Mouse (Mus musculus) induced T-regulatory cell, adult 2 months (primary cell): Measurements from ENCODE around the gene Bhmt2.

ENCODE experiments used
- DNase-seq: peaks from one replicate; pipeline ENCODE4 v3.0.0-alpha.2; 2012; ENCODE audit warnings: low read depth

The Bhmt2 gene

DNA sequence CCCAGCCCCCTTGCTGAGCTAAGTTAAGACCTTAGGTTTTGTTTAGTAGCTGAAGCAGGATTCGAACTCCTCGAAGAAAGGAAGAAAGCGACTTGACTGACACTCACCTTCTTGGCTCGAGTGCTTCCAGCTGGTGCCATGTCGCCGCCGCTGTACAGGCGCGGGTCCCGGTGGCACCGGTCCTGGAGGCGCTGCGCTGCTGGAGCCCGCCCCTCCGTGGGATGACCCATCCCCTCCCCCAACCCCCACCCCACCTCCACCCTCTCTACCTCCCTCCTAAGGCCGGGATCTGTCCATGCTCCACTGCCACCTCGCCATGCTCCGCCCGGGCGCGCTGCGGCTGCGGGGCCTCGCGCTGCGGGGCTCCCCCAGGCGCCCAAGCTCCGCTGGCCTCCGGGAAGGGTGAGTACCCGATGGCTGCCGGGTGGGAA is at the start of gene Bhmt2, which contains the start of gene Dmgdh:
Bhmt2 (minus strand) TSS at position 172 of the 431 bp plus-strand sequence.
Dmgdh (plus strand) TSS at position 303 of the 431 bp plus-strand sequence.
- DNase-seq = no peak

DNA sequence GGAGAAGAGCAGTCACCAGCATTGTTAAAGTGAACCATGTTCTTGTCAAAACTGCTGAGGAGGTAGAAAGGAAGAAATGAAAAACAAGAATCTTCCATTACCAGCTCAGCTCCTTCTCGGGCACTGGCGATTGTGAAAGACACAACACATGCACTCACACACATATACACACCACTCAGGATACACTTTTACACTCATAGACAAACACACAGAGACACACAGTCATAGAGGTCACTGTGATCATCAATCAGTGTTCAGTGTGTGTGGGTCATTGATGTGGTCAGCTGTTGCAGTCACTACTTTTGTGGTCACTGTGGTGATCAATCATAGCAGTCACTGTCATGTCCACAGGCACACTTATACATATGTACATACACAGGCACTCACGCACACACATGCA is 49.4 kb upstream of the Bhmt2 start:
- no peak for DNase-seq

DNA sequence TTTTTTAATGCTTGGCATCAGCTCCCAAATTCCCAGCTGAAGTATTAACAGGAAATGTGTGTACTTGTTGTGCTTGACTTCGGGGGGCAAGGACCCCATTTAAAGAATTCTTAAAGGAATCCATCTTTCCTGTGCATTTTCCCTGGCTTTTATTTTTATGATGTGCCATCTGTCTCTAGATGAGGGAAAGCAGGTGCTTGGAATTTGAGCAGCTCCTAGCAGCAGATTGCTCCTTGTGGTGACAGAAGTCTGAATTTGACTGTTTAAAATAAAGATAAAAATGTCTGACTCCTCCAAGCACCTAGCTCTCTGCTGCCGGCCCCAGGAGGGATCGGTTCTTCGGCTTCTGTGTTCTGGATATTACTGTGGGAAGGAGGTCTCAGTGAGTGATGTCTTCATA is 47.8 kb upstream of the Bhmt2 start:
- DNase-seq = no peak

DNA sequence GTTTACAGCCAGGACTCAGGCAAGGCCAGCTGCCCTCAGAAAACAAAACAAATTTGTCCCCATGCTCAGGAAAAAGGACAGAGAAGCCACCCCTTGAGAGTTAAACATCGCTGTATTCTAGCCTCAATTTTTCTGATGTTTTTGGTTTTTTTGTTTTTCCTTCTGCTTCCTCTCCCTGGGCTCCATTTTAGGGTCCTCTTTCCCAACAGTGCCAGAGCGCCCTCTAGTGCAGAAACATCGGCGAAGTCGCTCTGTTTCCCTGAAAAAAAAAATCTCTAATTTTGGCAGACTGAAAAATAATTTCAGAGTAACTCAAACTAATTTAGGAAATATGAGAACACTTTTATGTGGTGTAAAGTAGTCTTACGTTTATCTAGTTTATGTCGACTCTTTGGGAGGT is 44.8 kb upstream of the Bhmt2 start:
- DNase-seq = peak; percentile 53

DNA sequence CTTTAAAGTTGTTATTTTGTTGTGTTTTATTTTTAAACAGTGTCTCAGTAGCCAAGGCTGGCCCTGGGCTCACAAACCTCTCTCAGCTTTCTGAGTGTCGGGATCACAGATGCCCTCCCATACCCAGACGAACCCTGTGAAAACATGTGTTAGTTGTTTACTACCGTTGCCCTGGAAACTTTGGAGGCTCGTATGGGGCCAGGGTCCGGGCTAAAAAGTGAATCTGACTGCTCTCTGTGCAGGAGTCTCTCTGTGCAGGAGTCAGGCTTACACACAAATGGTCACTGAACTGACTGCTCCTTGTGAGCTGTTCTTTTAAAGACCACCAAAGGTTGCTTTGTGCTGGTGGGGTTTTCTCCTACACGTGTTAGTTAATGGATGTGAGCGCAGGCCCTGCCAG is 43.0 kb upstream of the Bhmt2 start:
- DNase-seq = no peak

DNA sequence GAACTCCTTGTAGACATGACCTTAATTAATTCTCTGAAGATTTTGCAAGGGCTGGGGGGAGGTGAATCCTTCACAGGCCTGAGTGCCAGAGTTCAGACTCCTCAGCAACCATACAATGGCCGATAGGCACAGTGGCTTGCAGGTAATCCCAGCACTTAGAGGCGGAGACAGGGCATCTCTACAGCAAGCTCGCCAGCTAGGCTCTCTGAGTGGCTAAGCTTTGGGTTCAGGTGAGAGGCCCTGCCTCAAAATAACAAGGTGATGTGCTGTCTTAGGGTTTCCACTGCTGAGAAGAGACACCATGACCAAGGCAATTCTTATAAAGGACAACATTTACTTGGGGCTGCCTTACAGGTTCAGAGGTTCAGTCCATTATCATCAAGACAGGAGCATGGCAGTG is 39.7 kb upstream of the Bhmt2 start:
- DNase-seq = no peak

DNA sequence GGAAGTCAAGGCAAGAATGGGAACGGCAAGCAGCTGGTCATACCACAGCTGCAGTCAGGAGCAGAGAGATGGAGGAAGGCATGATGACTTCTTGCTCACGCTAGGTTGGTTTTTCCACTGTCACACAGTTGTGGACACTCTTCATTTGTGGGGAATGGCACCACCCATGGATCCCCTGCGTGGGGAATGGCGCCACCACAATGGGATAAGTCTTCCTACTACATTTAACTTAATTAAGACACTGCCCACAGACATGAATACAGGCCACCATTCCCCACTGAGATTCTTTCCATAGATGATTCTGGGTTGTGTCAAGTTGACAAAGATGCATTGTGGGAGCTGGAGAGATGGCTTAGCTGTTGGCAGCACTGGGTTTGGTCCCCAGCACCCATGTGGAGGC is 38.3 kb upstream of the Bhmt2 start:
- no peak for DNase-seq

DNA sequence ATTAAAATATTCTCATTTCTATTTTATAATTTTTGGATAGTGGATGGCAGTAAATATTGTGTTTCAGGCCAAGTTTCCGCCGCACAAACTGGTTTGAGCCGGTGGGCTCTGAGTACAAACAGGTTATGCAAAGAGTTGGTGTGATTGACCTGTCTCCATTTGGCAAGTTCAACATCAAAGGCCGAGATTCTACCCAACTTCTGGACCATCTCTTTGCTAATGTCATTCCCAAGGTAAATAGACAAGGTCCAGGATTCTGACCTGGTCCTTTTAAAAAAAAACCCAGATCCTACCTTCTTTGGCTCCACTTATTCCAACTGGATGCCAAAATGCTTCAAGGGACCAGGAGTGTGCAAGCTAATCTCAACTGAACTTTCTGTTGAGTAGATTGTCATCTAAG is 37.1 kb upstream of the Bhmt2 start:
- DNase-seq = no peak

DNA sequence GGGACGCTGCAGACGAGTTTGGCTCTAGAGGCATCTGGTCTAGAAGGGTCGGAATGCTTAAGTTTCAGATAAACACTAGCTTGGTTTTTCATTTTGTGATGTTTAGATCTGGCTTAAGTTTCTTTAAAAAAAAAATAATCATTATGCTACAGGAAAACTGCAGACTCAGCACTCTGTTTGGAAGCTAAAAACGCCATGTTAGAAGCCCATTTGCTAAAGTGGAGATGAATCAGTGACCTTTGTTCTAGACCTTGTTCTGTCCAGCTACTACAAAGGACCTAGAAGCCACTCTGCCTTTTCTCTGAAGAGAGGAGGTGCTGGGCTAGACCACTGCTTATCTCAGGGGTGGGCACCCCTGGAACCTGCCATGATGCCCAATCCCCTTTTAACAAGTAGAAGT is 36.2 kb upstream of the Bhmt2 start:
- no peak for DNase-seq

DNA sequence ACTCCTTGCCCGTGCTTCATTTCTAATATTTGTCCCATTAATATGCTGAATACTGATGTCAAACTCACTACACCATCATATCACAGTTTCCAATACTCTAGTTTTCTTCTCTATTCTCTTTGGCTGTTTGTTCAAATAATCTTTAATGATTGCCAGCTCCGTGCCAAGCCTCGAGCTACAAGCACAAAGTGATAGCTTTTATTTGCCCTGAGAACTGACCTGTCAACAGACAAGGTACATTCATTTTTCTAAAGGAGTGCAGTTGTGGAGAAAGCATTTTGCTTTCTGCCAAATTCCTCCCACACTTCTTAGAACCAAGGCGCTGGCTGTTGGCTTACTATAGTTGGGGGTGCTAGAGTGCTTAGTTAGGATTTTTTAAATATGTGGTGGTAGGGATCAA is 33.2 kb upstream of the Bhmt2 start:
- no peak for DNase-seq

DNA sequence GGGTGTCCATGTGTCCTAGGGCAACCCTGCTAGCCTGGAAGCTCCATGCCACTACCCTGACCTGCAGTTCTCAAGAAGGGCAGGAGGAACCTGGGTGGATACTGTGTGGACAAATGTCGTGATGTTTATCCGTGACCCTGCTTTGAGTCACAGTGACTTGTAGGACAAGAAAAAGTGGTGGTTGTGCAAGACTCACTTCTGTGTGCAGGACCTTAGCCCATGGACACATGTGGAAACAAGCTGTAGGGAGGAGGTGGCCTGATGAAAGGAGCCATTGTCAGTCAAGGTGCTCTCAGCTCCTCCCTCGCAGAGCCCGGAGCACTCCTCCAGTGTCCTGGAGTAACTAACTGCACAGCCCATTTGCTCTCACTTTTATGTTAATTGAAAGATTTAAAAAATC is 31.6 kb upstream of the Bhmt2 start:
- no peak for DNase-seq

DNA sequence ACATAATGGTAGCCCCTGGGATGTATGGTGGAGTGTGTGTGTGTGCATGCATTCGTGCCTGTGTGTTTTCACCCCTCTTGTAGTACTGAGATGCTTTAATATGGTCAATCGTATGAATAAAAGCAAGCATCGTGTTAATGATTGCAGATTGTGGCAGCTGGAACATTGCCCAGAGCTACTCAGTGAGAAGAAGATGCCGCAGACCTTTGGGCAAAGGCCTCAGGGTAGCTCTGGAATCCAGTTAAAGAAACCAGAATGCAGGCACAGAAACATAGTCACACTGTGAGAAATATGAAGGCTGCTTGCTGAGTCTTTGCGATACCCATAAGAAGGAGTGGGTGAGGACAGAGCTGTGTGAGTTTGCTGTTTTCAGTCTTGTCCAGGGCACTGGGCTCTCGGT is 24.8 kb upstream of the Bhmt2 start:
- no peak for DNase-seq

DNA sequence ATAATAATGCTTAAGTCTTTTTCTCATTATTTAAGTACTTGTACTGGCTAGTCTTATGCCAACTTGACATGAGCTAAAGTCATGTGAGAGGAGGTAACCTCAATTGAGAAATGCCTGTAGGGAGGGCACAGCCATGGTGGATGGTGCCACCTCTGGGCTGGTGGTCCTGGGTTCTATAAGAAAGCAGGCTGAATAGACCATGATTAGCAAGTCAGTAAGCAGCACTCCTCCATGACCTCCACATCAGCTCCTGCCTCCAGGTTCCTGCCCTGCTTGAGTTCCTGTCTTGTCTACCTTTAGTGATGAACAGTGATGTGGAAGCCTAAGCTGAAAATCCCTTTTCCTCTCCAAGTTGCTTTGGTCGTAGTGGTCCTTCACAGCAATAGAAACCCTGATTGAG is 16.7 kb upstream of the Bhmt2 start:
- DNase-seq = no peak

DNA sequence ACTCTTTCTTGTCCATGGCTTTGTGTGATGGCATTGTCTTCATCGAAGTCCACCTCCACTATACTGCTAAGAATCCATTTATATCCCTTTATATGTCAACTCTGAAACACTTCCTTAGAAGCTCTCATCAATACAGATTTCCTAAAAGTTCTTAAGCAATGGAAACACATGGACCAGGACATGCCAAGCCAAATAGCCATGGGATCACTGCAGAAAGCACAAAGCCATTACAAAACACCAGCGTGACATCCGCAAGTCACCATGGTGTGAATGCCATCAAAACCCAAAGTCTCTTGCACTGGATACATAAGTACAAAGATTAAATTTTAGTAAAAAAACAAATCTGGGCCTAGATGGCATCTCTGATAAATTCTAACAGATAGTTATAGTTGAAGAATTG is 15.5 kb upstream of the Bhmt2 start:
- DNase-seq = no peak

DNA sequence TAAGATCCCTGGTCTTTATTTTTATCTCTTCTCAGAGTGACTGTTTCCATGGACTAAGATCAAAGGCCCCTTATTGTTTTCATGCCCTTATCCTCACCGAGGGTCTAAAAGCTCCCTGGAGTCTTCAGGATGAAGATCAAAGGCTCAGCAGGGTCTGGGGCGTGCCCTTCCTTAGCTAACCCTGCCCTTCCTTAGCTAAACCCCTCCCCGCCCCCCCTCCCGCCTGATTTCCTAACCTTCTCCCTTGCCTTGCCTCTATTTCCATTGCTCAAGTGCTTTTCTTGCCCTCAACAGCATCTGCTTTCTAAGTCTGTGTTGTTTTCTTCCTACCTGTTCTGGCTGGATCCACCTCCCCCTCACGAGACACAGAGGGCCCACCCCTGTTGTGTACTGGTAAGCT is 13.2 kb upstream of the Bhmt2 start:
- DNase-seq = no peak

DNA sequence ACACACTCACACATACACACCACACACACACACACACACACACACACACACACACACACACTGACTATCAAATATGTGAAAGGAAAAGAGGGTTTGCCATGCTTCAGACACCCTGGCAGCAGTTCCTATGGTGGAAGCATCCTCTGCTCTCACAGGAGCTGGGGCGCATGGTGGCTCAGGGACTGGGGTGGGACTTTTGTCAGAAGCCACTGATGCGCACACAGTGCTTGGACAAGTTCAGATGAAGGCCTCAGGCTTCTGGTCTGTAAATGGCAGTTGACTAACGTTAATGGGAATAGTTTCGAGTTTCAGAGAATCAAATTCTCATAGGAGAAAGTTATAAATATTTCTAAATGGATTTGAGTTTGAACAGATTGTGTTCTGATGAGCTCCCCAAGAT is 11.1 kb upstream of the Bhmt2 start:
- DNase-seq = no peak

DNA sequence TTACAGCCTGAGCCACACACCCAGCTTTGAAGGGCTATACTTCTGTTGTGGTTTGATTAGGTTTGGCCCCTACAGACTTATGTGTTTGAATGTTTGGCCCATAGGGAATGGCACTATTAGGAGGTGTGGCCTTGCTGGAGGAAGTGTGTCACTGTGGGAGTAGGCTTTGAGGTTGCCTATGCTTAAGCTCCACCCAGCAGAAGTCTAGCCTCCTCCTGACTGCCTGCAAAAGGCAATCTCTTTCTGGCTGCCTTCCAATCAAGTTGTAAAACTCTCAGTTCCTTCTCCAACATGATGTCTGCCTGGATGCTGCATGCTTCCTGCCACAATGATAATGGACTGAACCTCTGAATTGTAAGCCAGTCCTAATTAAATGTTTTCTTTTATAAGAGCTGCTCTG is 9.2 kb upstream of the Bhmt2 start:
- DNase-seq = no peak

DNA sequence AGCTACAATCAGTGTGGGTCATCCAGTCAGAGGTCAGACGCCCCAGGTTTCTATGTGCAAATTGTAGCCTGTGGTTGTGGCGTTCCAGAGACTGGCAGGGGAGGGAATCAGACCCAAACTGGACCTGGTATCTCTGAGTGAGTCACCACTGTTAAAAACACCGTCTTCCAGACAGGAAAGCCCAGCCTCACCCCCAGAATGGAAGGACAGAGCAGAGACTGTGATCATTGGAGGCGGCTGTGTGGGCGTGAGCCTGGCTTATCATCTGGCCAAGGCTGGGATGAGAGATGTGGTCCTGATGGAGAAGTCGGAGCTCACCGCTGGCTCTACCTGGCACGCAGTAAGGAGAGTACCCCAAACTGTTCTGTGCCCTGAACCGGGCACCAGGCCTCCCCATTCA is 2.8 kb upstream of the Bhmt2 start:
- DNase-seq = no peak

DNA sequence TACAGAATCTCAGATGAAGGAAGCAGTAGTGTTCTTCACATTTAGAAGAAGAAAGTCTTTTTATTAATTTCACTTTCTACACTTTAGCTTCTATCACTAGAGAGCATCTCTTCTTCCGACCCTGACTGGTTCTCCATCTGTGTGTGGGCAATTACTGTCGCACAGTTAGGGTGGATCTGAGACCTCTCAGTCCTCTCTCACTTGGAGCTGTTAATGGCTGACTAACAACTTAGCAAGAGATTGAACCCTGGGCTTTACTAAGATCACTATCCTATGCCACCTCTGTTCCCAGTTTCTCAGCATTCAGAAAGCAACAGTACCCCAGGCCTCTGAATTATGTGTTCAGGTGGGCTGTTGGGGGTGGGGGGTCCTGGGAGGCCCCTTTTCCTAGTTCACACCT is 806 bp downstream of the Bhmt2 start:
- DNase-seq = no peak

DNA sequence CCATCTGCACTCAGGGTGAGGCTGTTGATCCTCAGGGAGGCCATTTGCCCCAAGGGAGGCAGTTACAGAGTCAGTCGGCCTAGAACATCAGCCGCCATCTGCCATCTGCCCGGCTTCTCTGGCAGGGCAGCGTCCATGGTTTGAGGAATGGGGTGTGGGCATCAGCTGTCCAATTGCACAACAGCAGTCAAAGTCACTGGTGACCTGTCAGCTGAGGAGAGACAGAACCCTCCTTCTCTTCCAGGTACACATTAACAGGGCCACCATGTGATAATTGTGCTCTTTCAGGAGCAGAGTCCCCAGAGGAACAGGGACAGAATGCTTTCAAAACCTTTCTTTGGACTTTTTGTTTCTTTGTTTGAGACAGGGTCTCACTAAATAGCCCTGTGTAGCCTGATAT is 1.7 kb downstream of the Bhmt2 start:
- no peak for DNase-seq

DNA sequence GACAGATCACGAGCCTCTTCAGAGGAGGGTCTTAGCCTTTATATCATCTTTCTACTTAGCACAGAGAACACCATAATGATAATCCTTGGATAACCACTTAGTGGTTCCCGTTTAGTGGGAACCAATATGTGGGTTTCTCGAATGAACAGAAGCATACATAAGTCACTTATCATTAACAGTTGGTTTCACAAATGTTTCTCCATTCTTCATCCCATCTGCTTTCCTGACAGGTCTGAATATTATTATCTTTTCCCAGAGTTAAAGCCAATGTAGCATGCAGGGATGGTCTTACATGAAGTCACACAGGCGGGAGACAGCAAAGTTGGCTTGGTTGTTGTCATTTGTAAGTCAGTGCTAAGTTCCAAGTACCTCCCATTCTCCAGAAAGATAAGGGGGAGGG is 6.5 kb downstream of the Bhmt2 start:
- DNase-seq = no peak

DNA sequence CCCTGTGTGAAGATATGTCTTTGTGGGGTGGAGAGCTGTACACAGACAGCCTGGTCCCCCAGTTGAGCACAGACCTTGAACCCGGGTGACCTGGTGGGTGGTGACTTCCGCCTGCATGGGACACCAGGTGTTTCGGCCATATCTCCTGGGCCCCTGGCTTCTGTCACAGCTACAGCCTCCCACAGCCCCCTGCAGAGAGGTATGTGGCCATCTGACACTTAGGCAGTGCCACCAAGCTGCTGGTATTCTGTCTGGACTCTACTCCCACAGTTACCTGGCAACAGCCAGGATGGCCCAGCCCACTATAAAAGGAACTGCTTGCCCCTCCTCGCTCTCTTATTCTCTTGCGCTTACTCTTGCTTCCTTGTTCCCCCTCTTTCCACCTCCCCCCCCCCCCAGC is 16.2 kb downstream of the Bhmt2 start:
- DNase-seq = no peak

DNA sequence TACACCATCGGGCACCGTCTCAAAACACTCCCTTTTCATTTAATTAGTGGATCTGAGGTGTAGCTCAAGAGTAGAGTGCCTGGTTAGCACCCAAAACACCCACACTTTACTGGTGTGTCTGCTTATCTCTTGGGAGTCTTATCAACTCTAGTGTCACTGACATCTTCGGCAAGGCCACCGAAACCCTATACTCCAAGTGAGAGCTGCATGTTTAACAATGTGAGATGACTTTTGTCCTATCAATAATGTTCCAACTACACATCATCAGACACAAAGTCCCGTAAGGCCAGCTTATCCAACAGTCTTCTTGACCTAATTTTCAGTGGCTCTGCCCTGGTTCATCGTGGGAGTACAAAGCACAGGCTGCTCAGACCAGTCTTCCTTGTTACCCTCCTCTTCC is 20.7 kb downstream of the Bhmt2 start:
- DNase-seq = no peak

DNA sequence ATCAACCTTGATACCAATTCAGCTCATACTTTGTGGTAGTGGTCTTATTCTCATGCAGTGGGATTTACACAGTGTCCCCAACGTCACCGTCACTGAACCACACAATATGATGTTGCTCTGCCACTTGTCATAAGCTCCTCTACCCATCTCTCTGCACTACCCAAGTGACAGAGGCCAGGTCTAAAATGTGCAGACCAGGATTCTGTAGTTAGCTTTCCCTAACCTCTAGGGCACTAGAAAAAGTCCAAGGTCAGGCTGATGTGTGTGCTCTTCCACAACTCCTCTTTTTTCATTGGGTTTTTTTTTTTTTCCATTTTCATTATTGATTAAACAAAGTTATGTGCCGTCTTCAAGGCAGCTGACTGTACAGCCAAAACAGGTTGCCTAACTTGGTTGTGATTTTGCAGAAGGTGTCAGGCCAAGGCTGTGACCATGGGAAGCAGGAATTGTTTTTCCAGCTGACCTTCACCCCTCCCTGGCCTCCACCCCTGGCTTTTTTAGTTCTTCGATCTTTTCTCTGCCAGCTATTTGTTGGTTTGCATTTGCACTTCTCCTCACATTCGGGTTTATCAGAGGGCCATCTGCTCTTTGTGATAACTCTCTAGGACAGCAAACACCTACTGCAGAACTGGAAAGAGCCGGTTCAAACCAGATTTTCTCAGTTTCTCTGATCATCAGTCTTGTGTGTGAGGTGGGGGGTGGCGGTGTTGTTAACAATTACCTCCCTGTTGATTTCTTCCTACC is 25.5 kb downstream of the Bhmt2 start:
- DNase-seq = no peak

DNA sequence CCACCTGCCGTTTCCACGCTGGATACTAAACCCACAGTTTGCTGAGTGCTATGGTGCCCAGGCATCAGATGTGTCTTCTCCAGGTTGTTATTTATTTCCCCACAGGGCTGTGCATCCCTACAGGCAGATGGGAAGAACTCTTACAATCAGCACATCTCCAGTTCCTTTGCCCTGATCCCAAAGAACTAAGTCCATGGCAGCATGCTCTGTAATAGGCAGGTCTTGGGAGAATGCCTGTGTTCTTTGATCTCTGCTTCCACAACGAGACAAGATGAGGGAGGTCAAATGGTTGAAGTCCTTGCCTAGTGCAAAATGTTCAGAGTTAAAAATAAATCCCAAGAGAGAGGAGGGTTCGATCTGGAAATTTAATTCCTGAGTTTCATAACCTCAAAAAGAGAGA is 34.5 kb downstream of the Bhmt2 start:
- DNase-seq = no peak
